Mouse (Mus musculus): ENCODE measurements around the gene Tspan3.

Gene Tspan3

DNA sequence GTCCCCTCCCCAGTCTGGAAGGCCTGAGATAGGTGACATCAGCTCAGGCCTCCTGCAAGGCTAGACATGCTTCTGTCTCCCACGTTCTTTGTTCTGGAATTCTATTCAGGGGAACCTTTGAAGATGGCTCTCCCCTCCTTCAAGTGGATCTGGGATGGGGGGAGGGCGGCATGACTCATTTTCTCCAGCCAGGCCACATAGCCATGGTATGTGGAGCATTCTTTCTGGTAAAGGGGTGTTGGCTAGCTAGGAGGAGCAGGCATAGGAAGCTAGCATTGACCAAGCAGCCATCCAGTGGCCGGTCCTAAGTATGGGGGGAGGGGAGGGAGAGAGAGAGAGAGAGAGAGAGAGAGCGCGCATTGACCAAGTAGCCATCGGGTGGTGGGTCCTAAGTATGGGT lies 57.8 kb downstream of the Tspan3 start:
- no peak for DNase-seq

DNA sequence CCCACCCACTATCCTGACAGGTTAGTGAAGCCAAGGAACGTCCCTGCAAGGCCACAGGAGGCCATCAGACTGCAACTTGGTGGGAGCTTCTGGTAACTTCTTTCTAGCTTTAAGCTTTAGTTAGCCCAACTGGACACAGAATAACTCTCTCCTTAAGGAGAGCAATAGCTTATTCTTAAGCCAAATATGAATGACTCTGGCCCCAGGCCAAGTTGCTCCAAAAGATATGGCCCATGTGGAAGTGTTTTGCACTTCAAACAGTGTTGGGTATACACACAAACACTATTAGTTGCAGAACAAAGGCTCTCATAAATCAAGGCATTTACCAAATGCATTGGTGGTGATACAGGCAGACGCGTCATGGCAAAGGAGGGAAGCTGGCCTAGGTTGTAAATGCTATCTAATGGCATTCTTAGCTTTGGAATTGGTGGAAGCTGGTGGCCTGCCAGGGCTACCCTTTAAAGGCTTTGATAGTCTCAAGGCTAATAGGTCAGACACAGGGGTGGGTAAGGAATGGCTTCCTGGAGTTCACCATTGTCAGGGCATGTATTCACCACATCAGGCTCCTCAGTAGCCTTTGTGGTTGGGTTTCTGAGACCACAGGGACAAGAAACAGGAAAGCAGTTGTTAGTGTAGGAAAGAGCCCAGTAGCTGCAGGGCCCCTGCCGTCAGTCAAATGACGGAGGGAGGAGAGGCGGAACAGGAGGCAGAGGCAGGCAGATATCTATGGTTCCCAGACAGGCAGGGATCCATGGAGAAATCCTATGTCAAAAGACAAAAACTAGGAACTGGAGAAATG lies 58.8 kb downstream of the Tspan3 start:
- no peak for DNase-seq

- no peak for DNase-seq
Observed at GRCm38 (mm10) chr9:56104921-56105320, 60.4 kb downstream of the Tspan3 start.

GRCm38 (mm10) chr9:56101022-56101421 lies 64.3 kb downstream of the Tspan3 start:
- DNase-seq, result no peak

- no peak for DNase-seq
Observed at GRCm38 (mm10) chr9:56100041-56100522, 65.2 kb downstream of the Tspan3 start.

GRCm38 (mm10) chr9:56097584-56098298 lies 67.5 kb downstream of the Tspan3 start:
- no peak for DNase-seq

GRCm38 (mm10) chr9:56092102-56092501 lies 73.2 kb downstream of the Tspan3 start:
- DNase-seq, result no peak

DNA sequence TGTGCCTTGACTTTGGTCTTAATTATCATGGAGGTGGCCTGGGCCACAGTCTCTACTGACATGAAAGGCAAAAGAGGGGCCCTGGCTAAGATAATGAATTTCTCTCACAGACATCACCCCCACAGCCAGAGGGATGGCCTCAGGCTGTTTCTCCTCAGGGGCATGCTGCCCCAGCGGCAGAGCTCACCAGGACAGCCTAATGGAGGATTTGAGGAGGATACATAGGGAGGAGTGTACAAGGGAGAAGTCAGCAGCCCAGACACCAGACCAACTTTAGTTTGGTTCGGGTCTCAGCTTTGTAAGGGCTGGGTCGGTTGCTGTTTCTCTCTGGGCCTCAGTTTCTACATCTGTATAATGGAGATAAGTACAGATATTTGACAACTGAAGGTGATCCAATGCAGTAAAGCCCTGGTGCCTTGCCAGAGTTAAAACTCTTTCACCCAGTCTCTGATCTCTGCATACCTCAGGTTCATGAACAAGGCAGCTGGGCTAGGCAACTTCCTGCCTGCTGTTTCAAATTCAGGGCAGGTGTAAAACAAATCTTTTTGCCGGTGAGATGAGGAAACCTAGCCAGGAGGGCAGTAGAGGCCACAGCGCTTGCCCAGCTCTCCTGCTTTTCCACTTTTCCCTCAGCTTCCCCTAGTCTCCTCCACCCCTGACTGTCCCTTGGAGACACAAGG lies 74.6 kb downstream of the Tspan3 start:
- no peak for DNase-seq

DNA sequence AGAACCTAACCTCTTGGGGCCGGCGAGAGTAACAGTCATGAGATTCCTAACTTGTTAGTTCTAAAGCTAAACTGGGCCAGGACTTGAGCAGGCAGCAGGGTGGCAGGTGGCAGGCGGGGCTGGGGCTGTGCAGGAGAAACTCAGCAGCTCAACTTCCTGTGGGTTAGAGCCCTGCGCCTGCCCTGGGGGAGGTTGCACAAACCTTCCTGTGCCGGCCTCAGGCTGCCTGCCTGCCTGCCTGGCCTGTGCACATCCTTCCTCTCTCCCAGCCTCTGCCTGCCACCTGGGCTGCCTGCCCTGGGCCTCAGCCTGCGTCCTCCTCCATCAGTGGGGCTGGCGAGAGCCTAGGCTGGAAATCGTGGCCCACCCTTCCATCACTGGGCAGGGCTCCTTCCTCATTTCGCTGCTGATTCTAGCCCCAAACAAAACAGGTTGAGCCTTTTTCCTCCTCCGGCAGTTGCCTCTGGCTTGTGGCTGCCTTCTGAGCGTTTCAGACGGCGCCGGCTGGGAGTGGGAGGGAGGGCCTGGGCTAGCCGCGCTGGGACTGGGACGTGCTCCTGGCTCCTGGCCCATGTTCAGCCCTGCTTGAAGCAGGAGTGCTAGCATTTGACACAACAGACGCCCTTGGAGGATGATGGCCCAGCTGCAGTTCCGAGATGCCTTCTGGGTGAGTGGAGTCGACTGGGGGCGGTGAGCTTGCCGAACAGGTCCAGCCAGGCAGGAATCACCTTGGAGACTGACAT lies 75.3 kb downstream of the Tspan3 start, which contains the start of gene Pstpip1:
Gene Pstpip1, plus strand, starts transcription at position 185 of the 743 bp plus-strand sequence.
- DNase-seq, result peak; percentile 35 to 47

DNA sequence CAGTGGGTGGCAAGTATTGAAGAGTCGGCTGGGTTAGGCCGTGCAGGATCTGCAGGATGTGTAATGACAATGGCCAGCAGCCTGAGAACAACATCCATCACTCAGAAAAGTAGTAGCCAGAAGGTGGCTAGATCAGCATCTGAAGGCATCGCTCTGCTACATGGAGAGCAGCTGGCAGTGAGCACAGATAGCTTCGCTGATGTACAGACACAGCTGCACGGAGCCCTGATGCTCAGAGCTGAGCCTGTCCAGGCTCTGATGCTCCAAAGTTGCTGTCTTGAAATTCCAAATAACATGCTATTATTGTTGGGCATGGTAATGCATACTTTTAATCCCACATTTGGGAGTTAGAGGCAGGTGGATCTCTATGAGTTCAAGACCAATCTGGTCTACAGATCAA lies 78.8 kb downstream of the Tspan3 start:
- no peak for DNase-seq

Measured in kidney, adult 8-10 months (tissue).